Mouse (Mus musculus): Measurements from ENCODE around the gene Hist1h2ae. TPM values are rescaled to one million over a fixed set of nuclear protein-coding genes. Genes with fewer than 3 reads are reported as not detected.

The Hist1h2ae gene
- 2.8 and 6.6 TPM in 2 replicates for total RNA-seq (2014; rRNA removed)
- polyA plus RNA-seq (2012; rRNA removed), result 0.57 TPM in 2 replicates

DNA sequence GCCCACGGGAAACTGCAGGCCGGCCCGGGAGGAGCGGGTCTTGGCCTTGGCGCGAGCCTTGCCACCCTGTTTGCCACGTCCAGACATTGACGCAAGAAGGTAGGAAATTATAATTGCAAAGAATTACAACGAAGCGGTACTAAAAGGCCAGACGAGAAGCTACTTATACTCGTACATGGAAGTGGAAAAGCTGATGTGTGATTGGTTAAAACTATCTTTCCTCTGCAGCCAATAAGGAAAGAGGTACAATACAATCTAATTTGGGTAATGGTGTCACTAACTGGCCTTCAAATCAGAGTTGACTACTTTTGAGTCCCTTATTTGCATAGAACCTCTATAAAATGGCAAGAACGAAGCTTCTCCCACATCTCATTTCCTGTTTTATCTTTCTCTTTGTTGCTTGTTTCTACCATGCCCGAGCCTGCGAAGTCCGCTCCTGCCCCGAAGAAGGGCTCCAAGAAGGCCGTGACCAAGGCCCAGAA lies at the start of gene Hist1h2ae, which contains the start of gene Hist1h2bg:
Gene Hist1h2ae, minus strand, starts transcription at position 199 of the 482 bp plus-strand sequence.
Gene Hist1h2bg, plus strand, starts transcription at position 375 of the 482 bp plus-strand sequence.
- Histone ChIP-seq H3K36me3 (ENCODE audit: control insufficient read depth, insufficient read depth, low read length) (no peaks in the 10 kb centered on the region), H3K27me3 (ENCODE audit: control insufficient read depth, insufficient read depth, low read length) (no peaks in the 10 kb centered on the region), H3K27ac (replicated peaks; ENCODE audit: insufficient read depth, low read depth, low read length) (peak within 1 kb of the TSS; percentile 73), H3K79me2 (ENCODE audit: control insufficient read depth, insufficient read depth, low read length) (no peaks in the 10 kb centered on the region), H3K4me3 (ENCODE audit: insufficient read depth, low read depth, low read length) (peak within 1 kb of the TSS; percentile 58; the same call in 1 of the 2 replicates), H3K4me1 (ENCODE audit: control insufficient read depth, insufficient read depth, low read length) (peaks cover 14% of the 10 kb centered on the region; the same call in 1 of the 2 replicates), H3K9ac (ENCODE audit: low read depth, low read length) (peak within 1 kb of the TSS; percentile 79)
- WGBS, result under 1% methylated on average over 18 of the region's 18 CpGs
- no peak for TF ChIP-seq CTCF (IDR thresholded peaks at IDR 0.05; ENCODE audit: low read depth, low read length)
- 0 out of 2 replicates have a peak, but pooled peaks have one; percentile 47 for TF ChIP-seq POLR2A (IDR thresholded peaks at IDR 0.05; ENCODE audit: extremely low read depth, insufficient read depth, low read length)
- DNase-seq (ENCODE audit: extremely low read depth, low read depth, low spot score), result peak; percentile 99

GRCm38 (mm10) chr13:23620056-23620732 lies 49.2 kb upstream of the Hist1h2ae start:
- Histone ChIP-seq H3K36me3 (ENCODE audit: control insufficient read depth, insufficient read depth, low read length) (no peaks in the 10 kb centered on the region), H3K4me3 (ENCODE audit: insufficient read depth, low read depth, low read length) (peak overlapping the region; percentile 37; the same call in 1 of the 2 replicates), H3K27ac (replicated peaks; ENCODE audit: insufficient read depth, low read depth, low read length) (peak overlapping the region; percentile 86), H3K79me2 (ENCODE audit: control insufficient read depth, insufficient read depth, low read length) (no peaks in the 10 kb centered on the region), H3K27me3 (ENCODE audit: control insufficient read depth, insufficient read depth, low read length) (no peaks in the 10 kb centered on the region), H3K4me1 (ENCODE audit: control insufficient read depth, insufficient read depth, low read length) (no peaks in the 10 kb centered on the region; the same call in 1 of the 2 replicates), H3K9ac (ENCODE audit: low read depth, low read length) (peak overlapping the region; percentile 35)
- TF ChIP-seq CTCF (IDR thresholded peaks at IDR 0.05; ENCODE audit: low read depth, low read length), result no peak
- TF ChIP-seq POLR2A (IDR thresholded peaks at IDR 0.05; ENCODE audit: extremely low read depth, insufficient read depth, low read length), result no peak
- DNase-seq (ENCODE audit: extremely low read depth, low read depth, low spot score), result no peak
- WGBS, result 46% methylated on average over 12 of the region's 12 CpGs

- no peaks in the 10 kb centered on the region for H3K4me1 ChIP-seq (ENCODE audit: control insufficient read depth, insufficient read depth, low read length)
- DNase-seq (ENCODE audit: extremely low read depth, low read depth, low spot score), result no peak
- no peak overlapping the region for H3K27ac ChIP-seq (replicated peaks; ENCODE audit: insufficient read depth, low read depth, low read length)
- H3K27me3 ChIP-seq (ENCODE audit: control insufficient read depth, insufficient read depth, low read length), result no peaks in the 10 kb centered on the region
- no peak overlapping the region for H3K9ac ChIP-seq (ENCODE audit: low read depth, low read length)
- 87% methylated on average over 3 of the region's 3 CpGs for WGBS
- H3K79me2 ChIP-seq (ENCODE audit: control insufficient read depth, insufficient read depth, low read length), result no peaks in the 10 kb centered on the region
- no peaks in the 10 kb centered on the region for H3K36me3 ChIP-seq (ENCODE audit: control insufficient read depth, insufficient read depth, low read length)
- TF ChIP-seq CTCF (IDR thresholded peaks at IDR 0.05; ENCODE audit: low read depth, low read length) (no peak), POLR2A (IDR thresholded peaks at IDR 0.05; ENCODE audit: extremely low read depth, insufficient read depth, low read length) (no peak)
- H3K4me3 ChIP-seq (ENCODE audit: insufficient read depth, low read depth, low read length), result no peak overlapping the region
Measured at GRCm38 (mm10) chr13:23611638-23612037, 40.6 kb upstream of the Hist1h2ae start.

- no peaks in the 10 kb centered on the region for H3K36me3 ChIP-seq (ENCODE audit: control insufficient read depth, insufficient read depth, low read length)
- no peaks in the 10 kb centered on the region for H3K4me1 ChIP-seq (ENCODE audit: control insufficient read depth, insufficient read depth, low read length)
- WGBS, result 80% methylated on average over 2 of the region's 2 CpGs
- no peak overlapping the region for H3K27ac ChIP-seq (replicated peaks; ENCODE audit: insufficient read depth, low read depth, low read length)
- TF ChIP-seq POLR2A (IDR thresholded peaks at IDR 0.05; ENCODE audit: extremely low read depth, insufficient read depth, low read length) (no peak), CTCF (IDR thresholded peaks at IDR 0.05; ENCODE audit: low read depth, low read length) (no peak)
- H3K9ac ChIP-seq (ENCODE audit: low read depth, low read length), result no peak overlapping the region
- no peaks in the 10 kb centered on the region for H3K27me3 ChIP-seq (ENCODE audit: control insufficient read depth, insufficient read depth, low read length)
- DNase-seq (ENCODE audit: extremely low read depth, low read depth, low spot score), result no peak
- no peak overlapping the region for H3K4me3 ChIP-seq (ENCODE audit: insufficient read depth, low read depth, low read length)
- no peaks in the 10 kb centered on the region for H3K79me2 ChIP-seq (ENCODE audit: control insufficient read depth, insufficient read depth, low read length)
Measured at GRCm38 (mm10) chr13:23610393-23610792, 39.4 kb upstream of the Hist1h2ae start.

DNA sequence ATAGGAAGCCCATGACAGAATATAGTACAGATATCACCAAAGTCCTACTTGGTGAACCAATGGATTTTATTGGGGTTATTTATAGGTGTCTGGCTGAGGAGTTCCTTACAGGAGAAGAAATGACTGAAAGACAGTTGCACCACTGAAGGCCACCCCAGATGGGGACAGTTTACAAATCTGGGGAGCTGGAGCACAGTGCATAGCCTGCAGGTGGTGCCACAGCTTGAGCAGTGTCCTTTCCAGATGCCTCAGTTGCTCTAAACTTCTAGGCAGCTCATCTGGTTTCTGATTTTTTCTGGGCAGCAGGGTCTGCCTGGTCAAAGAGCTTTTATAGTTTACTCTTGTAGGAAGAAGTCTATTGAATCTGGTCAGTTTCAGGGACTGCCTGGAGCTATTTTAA lies 38.8 kb upstream of the Hist1h2ae start:
- Histone ChIP-seq H3K4me3 (ENCODE audit: insufficient read depth, low read depth, low read length) (no peak overlapping the region), H3K27ac (replicated peaks; ENCODE audit: insufficient read depth, low read depth, low read length) (no peak overlapping the region), H3K9ac (ENCODE audit: low read depth, low read length) (no peak overlapping the region), H3K79me2 (ENCODE audit: control insufficient read depth, insufficient read depth, low read length) (no peaks in the 10 kb centered on the region), H3K27me3 (ENCODE audit: control insufficient read depth, insufficient read depth, low read length) (no peaks in the 10 kb centered on the region), H3K36me3 (ENCODE audit: control insufficient read depth, insufficient read depth, low read length) (no peaks in the 10 kb centered on the region), H3K4me1 (ENCODE audit: control insufficient read depth, insufficient read depth, low read length) (no peaks in the 10 kb centered on the region)
- DNase-seq (ENCODE audit: extremely low read depth, low read depth, low spot score), result no peak
- no peak for TF ChIP-seq POLR2A (IDR thresholded peaks at IDR 0.05; ENCODE audit: extremely low read depth, insufficient read depth, low read length)
- TF ChIP-seq CTCF (IDR thresholded peaks at IDR 0.05; ENCODE audit: low read depth, low read length), result no peak

DNA sequence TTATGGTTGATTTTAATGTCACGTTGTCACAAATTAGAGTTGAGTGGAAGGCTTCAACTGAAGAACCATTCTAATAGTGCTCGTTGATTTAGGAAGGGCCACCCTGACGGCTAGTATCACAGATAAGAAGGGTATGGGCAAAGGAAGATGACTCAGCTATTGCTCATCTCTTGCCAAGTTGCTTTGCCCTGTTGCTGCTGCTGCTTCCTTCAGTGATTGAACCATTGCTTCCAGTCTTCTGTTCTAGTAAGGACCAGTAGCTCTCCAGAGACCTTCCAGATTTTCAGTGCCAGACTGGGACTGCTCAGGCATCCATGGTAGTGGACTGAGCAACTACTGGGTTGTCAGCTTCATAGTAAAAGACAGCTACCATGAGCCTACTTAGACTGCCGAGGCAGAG lies 38.2 kb upstream of the Hist1h2ae start:
- WGBS, result 87% methylated on average over 4 of the region's 4 CpGs
- no peaks in the 10 kb centered on the region for H3K27me3 ChIP-seq (ENCODE audit: control insufficient read depth, insufficient read depth, low read length)
- TF ChIP-seq POLR2A (IDR thresholded peaks at IDR 0.05; ENCODE audit: extremely low read depth, insufficient read depth, low read length) (no peak), CTCF (IDR thresholded peaks at IDR 0.05; ENCODE audit: low read depth, low read length) (no peak)
- no peak overlapping the region for H3K9ac ChIP-seq (ENCODE audit: low read depth, low read length)
- no peaks in the 10 kb centered on the region for H3K79me2 ChIP-seq (ENCODE audit: control insufficient read depth, insufficient read depth, low read length)
- no peak for DNase-seq (ENCODE audit: extremely low read depth, low read depth, low spot score)
- H3K4me3 ChIP-seq (ENCODE audit: insufficient read depth, low read depth, low read length), result no peak overlapping the region
- H3K4me1 ChIP-seq (ENCODE audit: control insufficient read depth, insufficient read depth, low read length), result no peaks in the 10 kb centered on the region
- H3K27ac ChIP-seq (replicated peaks; ENCODE audit: insufficient read depth, low read depth, low read length), result no peak overlapping the region
- no peaks in the 10 kb centered on the region for H3K36me3 ChIP-seq (ENCODE audit: control insufficient read depth, insufficient read depth, low read length)

Measured in liver, adult 2 months (tissue).